Mouse (Mus musculus) thymus, adult 2 months (tissue): ENCODE data around the gene Nexn.

Experiments
- CTCF ChIP-seq: fragments of 200-500 bp; IDR thresholded peaks from 2 replicates; pipeline ENCODE4 v1.5.1; 2012; ENCODE audit warnings: mild to moderate bottlenecking, control low read depth, low read length, moderate library complexity, borderline replicate concordance; ENCODE audit not compliant: control insufficient read depth, poor library complexity, insufficient read depth; ENCODE audit errors: extremely low read depth
- POLR2A ChIP-seq: fragments of 200-500 bp; IDR thresholded peaks from 2 replicates; pipeline ENCODE4 v1.6.1; 2012; ENCODE audit warnings: mild to moderate bottlenecking, low read length, control low read depth, moderate library complexity; ENCODE audit not compliant: control insufficient read depth, poor library complexity, insufficient read depth; ENCODE audit errors: extremely low read depth

- TF ChIP-seq CTCF (no peak), POLR2A (no peak)
These were observed 18.2 kb upstream of the Nexn start for GRCm38 (mm10) chr3:152284306-152284705.
